Mouse (Mus musculus): ENCODE data around the gene Pla2g4a.

DNA sequence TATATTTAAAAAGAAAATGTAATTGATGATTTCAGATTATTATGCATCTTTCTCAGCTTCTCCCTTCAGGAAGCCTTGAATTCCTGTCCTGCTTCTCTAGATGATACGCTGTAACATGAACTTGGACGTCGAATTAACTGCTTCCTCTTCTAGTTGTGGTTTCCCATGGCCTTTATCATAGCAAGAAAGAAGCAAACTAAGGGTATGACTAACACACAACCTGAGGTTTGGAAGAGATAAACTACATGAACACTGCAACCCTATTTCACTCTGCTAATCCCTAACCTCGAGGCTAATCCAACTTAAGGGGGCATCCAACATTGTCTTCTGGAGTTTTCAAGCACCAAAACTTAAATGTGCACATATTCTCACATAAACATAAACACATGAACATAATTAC, 23.3 kb downstream of the Pla2g4a start:
- no peak for TF ChIP-seq CTCF (IDR thresholded peaks at IDR 0.05; ENCODE audit: low read depth, low read length)
- TF ChIP-seq POLR2A (IDR thresholded peaks at IDR 0.05; ENCODE audit: extremely low read depth, insufficient read depth, low read length): no peak

Data from liver, adult 2 months (tissue).